Mouse (Mus musculus) neural tube, embryonic 13.5 days (tissue): ENCODE data around the gene Wnk2. TPM values are rescaled to one million over a fixed set of nuclear protein-coding genes. Genes with fewer than 3 reads are reported as not detected.

Experiments
- ATAC-seq: fragments of 200-750 bp; cut with Nextera tagmentation; 2 replicates; pipeline ENCODE4 v1.8.0; 2017; ENCODE audit warnings: low read depth, mild to moderate bottlenecking, moderate TSS enrichment, moderate library complexity
- H3K27ac ChIP-seq: fragments of 300-500 bp; sonication (generic); replicated peaks from 2 replicates; pipeline ENCODE4 v1.5.1; 2015; ENCODE audit warnings: moderate library complexity, mild to moderate bottlenecking, inconsistent platforms
- H3K27me3 ChIP-seq: fragments of 300-500 bp; sonication (generic); 2 replicates; pipeline ENCODE4 v1.6.1; 2015; ENCODE audit warnings: mild to moderate bottlenecking, inconsistent platforms
- H3K36me3 ChIP-seq: fragments of 300-500 bp; sonication (generic); 2 replicates; pipeline ENCODE4 v1.6.1; 2015; ENCODE audit warnings: mild to moderate bottlenecking, inconsistent platforms
- H3K4me1 ChIP-seq: fragments of 300-500 bp; sonication (generic); replicated peaks from 2 replicates; pipeline ENCODE4 v1.6.1; 2015; ENCODE audit warnings: inconsistent platforms
- H3K4me2 ChIP-seq: fragments of 300-500 bp; sonication (generic); 2 replicates; pipeline ENCODE4 v1.6.1; 2015; ENCODE audit warnings: inconsistent platforms, mild to moderate bottlenecking, moderate library complexity
- H3K4me3 ChIP-seq: fragments of 300-500 bp; sonication (generic); 2 replicates; pipeline ENCODE4 v1.5.1; 2015; ENCODE audit warnings: mild to moderate bottlenecking, inconsistent platforms
- H3K9ac ChIP-seq: fragments of 300-500 bp; sonication (generic); 2 replicates; pipeline ENCODE4 v1.6.1; 2015; ENCODE audit warnings: moderate library complexity, mild to moderate bottlenecking, inconsistent platforms
- H3K9me3 ChIP-seq: fragments of 300-500 bp; sonication (generic); 2 replicates; pipeline ENCODE4 v1.6.1; 2016; ENCODE audit warnings: inconsistent platforms
- WGBS: fragments of 180-500 bp; shearing (Covaris S2); methylation state at CpG from one replicate; pipeline ENCODE4 v1.1.7; 2015; 5-methylcytosine and 5-hydroxymethylcytosine counted together
- polyA plus RNA-seq: library from polyadenylated mRNA; unstranded; fragments of >200 nt; fragmentation: Nextera tagmentation; extraction: Ambion mirVana; gene quantifications from 2 replicates; pipeline ENCODE4 v1.2.1, GENCODE M21; 2015

Wnk2 gene
- polyA plus RNA-seq, 1 experiment from 2014 or later: 17.9 TPM

DNA sequence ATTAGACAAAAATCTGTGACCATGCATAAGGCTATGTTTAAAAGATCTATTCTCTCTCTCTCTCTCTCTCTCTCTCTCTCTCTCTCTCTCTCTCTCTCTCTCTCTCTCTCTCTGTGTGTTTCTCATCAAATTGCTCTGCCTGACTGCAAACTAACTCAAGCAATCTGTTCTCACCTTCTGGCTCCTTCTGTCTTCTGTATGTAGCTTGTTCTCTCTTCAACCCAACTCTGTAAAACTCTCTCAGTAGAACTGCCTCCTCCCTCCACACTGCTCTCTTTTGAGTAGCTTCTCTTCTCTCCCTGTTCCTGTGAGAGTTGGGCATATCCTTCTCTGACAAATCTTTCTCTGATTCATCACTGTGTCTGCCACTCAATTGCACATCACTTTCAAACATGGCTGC lies 154.9 kb downstream of the Wnk2 start:
- no peaks in the 10 kb centered on the region for H3K27me3 ChIP-seq
- no peak overlapping the region for H3K27ac ChIP-seq
- ATAC-seq: no peak
- H3K4me1 ChIP-seq: peaks cover 6% of the 10 kb centered on the region
- no peak overlapping the region for H3K4me3 ChIP-seq
- no peaks in the 10 kb centered on the region for H3K36me3 ChIP-seq
- H3K9ac ChIP-seq: no peak overlapping the region
- no peaks in the 10 kb centered on the region for H3K9me3 ChIP-seq
- H3K4me2 ChIP-seq: no peak overlapping the region

DNA sequence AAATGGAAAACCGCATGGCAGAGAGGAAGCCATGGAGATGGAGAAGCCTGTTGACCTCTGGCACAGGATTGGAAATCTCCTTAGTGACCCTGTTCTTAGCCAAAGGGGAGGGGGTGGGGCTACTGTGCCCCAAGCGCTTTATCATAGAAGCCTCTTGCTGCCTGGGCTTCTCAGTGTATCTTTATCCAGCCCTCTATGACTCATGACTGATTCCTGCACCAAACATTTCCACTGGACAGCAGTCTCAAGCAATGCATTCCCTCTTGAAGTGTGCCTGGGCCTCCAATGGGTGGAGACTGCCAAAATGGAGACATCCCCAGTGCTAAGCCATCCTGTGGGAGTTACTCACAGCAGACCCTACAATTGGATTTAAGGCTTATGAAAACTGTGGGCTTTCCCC lies 157.7 kb downstream of the Wnk2 start:
- H3K9me3 ChIP-seq: no peaks in the 10 kb centered on the region
- H3K9ac ChIP-seq: no peak overlapping the region
- no peaks in the 10 kb centered on the region for H3K27me3 ChIP-seq
- peaks cover 4% of the 10 kb centered on the region for H3K4me1 ChIP-seq
- ATAC-seq: no peak
- H3K27ac ChIP-seq: no peak overlapping the region
- no peak overlapping the region for H3K4me3 ChIP-seq
- no peak overlapping the region for H3K4me2 ChIP-seq
- WGBS: 88% methylated on average over 2 of the region's 2 CpGs
- H3K36me3 ChIP-seq: no peaks in the 10 kb centered on the region

Other genes starting within 250 kb of the Wnk2 start
- 13.2 and 13.7 TPM in 2 replicates for gene Fam120a, start 180.0 kb downstream of the Wnk2 start, polyA plus RNA-seq
- gene Ninj1, start 39.5 kb upstream of the Wnk2 start, polyA plus RNA-seq: 21.8 and 24.6 TPM in 2 replicates
- 35.3 and 47.8 TPM in 2 replicates for gene Card19, start 68.0 kb upstream of the Wnk2 start, polyA plus RNA-seq
- gene Susd3, start 100.7 kb upstream of the Wnk2 start, polyA plus RNA-seq: 0.55 and 1.1 TPM in 2 replicates
- gene Fgd3, start 172.3 kb upstream of the Wnk2 start, polyA plus RNA-seq: 3.1 and 3.8 TPM in 2 replicates
- gene Bicd2, start 193.6 kb upstream of the Wnk2 start, polyA plus RNA-seq: 35.4 and 35.9 TPM in 2 replicates